Mouse (Mus musculus): Measurements from ENCODE around the gene Loxl4.

DNA sequence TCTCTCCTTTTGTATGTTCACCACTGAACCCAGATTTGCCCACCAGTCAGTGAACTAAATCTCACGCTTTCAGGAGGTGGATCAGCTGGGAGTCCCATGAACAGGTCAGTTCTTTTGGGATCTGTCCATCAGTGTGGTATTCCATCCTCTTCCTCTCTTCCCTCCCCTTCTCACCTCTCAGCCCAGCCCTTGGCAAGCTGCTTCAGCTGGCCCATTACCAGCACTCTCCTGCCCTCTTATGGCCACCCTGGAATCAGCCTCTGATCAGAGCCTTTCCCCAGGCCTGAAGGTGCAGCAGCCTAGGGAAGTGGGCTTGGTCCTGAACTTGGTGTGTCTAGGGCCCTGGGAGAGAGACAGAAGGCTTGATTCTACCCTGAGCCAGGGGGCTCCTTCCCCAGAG, 42.4 kb upstream of the Loxl4 start:
- peak; percentile 83 for TF ChIP-seq CTCF (IDR thresholded peaks at IDR 0.05; ENCODE audit: extremely low read depth, insufficient read depth, low read length)
- no peak for TF ChIP-seq POLR2A (IDR thresholded peaks at IDR 0.05; ENCODE audit: extremely low read depth, insufficient read depth, low read length)
